Mouse (Mus musculus) neural tube, embryonic 11.5 days (tissue): ENCODE data around the gene Dll4. TPM values are rescaled to one million over a fixed set of nuclear protein-coding genes. Genes with fewer than 3 reads are reported as not detected.

Experiments
- ATAC-seq: fragments of 200-750 bp; cut with Nextera tagmentation; 2 replicates; pipeline ENCODE4 v1.8.0; 2017; ENCODE audit warnings: moderate number of reproducible peaks, mild to moderate bottlenecking, moderate TSS enrichment, moderate library complexity; ENCODE audit not compliant: insufficient read depth, low FRiP score, low TSS enrichment
- DNase-seq: peaks from one replicate; pipeline ENCODE4 v3.0.0-alpha.2; 2015; ENCODE audit warnings: low spot score
- H3K27ac ChIP-seq: fragments of 300-500 bp; sonication (generic); 2 replicates; pipeline ENCODE4 v1.5.1; 2014; ENCODE audit warnings: low read depth, mild to moderate bottlenecking, low read length
- H3K27me3 ChIP-seq: fragments of 300-500 bp; sonication (generic); 2 replicates; pipeline ENCODE4 v1.6.1; 2014; ENCODE audit warnings: mild to moderate bottlenecking, low read length, mixed read lengths; ENCODE audit not compliant: control insufficient read depth, insufficient read depth
- H3K36me3 ChIP-seq: fragments of 300-500 bp; sonication (generic); 2 replicates; pipeline ENCODE4 v1.6.1; 2014; ENCODE audit warnings: mild to moderate bottlenecking, low read length, moderate library complexity, mixed read lengths; ENCODE audit not compliant: control insufficient read depth, insufficient read depth
- H3K4me1 ChIP-seq: fragments of 300-500 bp; sonication (generic); 2 replicates; pipeline ENCODE4 v1.6.1; 2014; ENCODE audit warnings: low read length, mixed read lengths; ENCODE audit not compliant: control insufficient read depth, insufficient read depth
- H3K4me2 ChIP-seq: fragments of 300-500 bp; sonication (generic); 2 replicates; pipeline ENCODE4 v1.6.1; 2014; ENCODE audit warnings: low read depth, mild to moderate bottlenecking, moderate library complexity
- H3K4me3 ChIP-seq: fragments of 300-500 bp; sonication (generic); 2 replicates; pipeline ENCODE4 v1.5.1; 2014; ENCODE audit warnings: low read depth, low read length
- H3K9ac ChIP-seq: fragments of 300-500 bp; sonication (generic); 2 replicates; pipeline ENCODE4 v1.6.1; 2014; ENCODE audit warnings: mild to moderate bottlenecking, low read length
- H3K9me3 ChIP-seq: fragments of 300-500 bp; sonication (generic); 2 replicates; pipeline ENCODE4 v1.6.1; 2016; ENCODE audit warnings: low read length; ENCODE audit not compliant: control insufficient read depth
- WGBS: fragments of 180-500 bp; shearing (Covaris S2); extraction: QIAGEN DNeasy Blood & Tissue Kit; methylation state at CpG from one replicate; pipeline ENCODE4 v1.1.7; 2014; 5-methylcytosine and 5-hydroxymethylcytosine counted together
- polyA plus RNA-seq: library from polyadenylated mRNA; unstranded; fragments of >200 nt; fragmentation: Nextera tagmentation; extraction: Ambion mirVana; gene quantifications from 2 replicates; pipeline ENCODE4 v1.2.1, GENCODE M21; 2014

The Dll4 gene
- polyA plus RNA-seq, 1 experiment from 2014 or later = 3.8 TPM

GRCm38 (mm10) chr2:119299981-119300818 is 25.4 kb upstream of the Dll4 start:
- H3K4me3 ChIP-seq = no peak overlapping the region

GRCm38 (mm10) chr2:119300819-119301493 is 24.6 kb upstream of the Dll4 start:
- H3K4me1 ChIP-seq = peaks cover 5% of the 10 kb centered on the region; the same call in 1 of the 2 replicates
- H3K27ac ChIP-seq = no peak overlapping the region
- H3K4me2 ChIP-seq = no peak overlapping the region
- H3K4me3 ChIP-seq = no peak overlapping the region
- 0 out of 2 replicates have a peak, but pooled peaks cover 4% of the 10 kb centered on the region for H3K36me3 ChIP-seq
- DNase-seq (no peak), ATAC-seq (no peak; the same call in 1 of the 2 replicates)
- no peaks in the 10 kb centered on the region for H3K9me3 ChIP-seq
- no peak overlapping the region for H3K9ac ChIP-seq
- no peaks in the 10 kb centered on the region for H3K27me3 ChIP-seq
- 50% methylated on average over 7 of the region's 7 CpGs for WGBS

More at GRCm38 (mm10) chr2:119299981-119300818, 25.4 kb upstream of the Dll4 start:
- Histone ChIP-seq H3K4me2 (peak overlapping the region; percentile 32), H3K9ac (0 out of 2 replicates have a peak overlapping the region, but pooled peaks have one; percentile 11), H3K27ac (peak overlapping the region; percentile 60; the same call in 1 of the 2 replicates), H3K9me3 (no peaks in the 10 kb centered on the region), H3K36me3 (0 out of 2 replicates have a peak, but pooled peaks cover 4% of the 10 kb centered on the region), H3K4me1 (peaks cover 5% of the 10 kb centered on the region; the same call in 1 of the 2 replicates), H3K27me3 (no peaks in the 10 kb centered on the region)
- 8% methylated on average over 13 of the region's 15 CpGs for WGBS
- DNase-seq (peak; percentile 84), ATAC-seq (peak; percentile 81)

GRCm38 (mm10) chr2:119302876-119303275 is 22.7 kb upstream of the Dll4 start:
- Histone ChIP-seq H3K4me2 (no peak overlapping the region), H3K27ac (no peak overlapping the region), H3K36me3 (0 out of 2 replicates have a peak, but pooled peaks cover 2% of the 10 kb centered on the region), H3K9ac (no peak overlapping the region), H3K27me3 (no peaks in the 10 kb centered on the region), H3K4me3 (no peak overlapping the region), H3K4me1 (peaks cover 5% of the 10 kb centered on the region; the same call in 1 of the 2 replicates), H3K9me3 (no peaks in the 10 kb centered on the region)
- no peak for DNase-seq
- no peak for ATAC-seq
- WGBS = 64% methylated on average over 6 of the region's 6 CpGs

- Histone ChIP-seq H3K9ac (no peak overlapping the region), H3K36me3 (no peaks in the 10 kb centered on the region), H3K4me3 (no peak overlapping the region), H3K4me1 (peaks cover 5% of the 10 kb centered on the region; the same call in 1 of the 2 replicates), H3K27ac (no peak overlapping the region), H3K9me3 (no peaks in the 10 kb centered on the region), H3K27me3 (no peaks in the 10 kb centered on the region), H3K4me2 (no peak overlapping the region)
- no peak for DNase-seq
- ATAC-seq = no peak
- WGBS = 56% methylated on average over 3 of the region's 3 CpGs
These were observed 21.2 kb upstream of the Dll4 start for GRCm38 (mm10) chr2:119304391-119304790.

- peaks cover 5% of the 10 kb centered on the region; the same call in 1 of the 2 replicates for H3K4me1 ChIP-seq
- WGBS = 15% methylated on average over 3 of the region's 3 CpGs
These were observed 20.8 kb upstream of the Dll4 start for GRCm38 (mm10) chr2:119304798-119305208.

GRCm38 (mm10) chr2:119311544-119311943 is 14.0 kb upstream of the Dll4 start:
- H3K27me3 ChIP-seq = no peaks in the 10 kb centered on the region
- WGBS = 49% methylated on average over 12 of the region's 12 CpGs
- H3K36me3 ChIP-seq = no peaks in the 10 kb centered on the region
- ATAC-seq (no peak), DNase-seq (no peak)
- no peak overlapping the region for H3K4me2 ChIP-seq
- H3K9ac ChIP-seq = no peak overlapping the region
- no peaks in the 10 kb centered on the region for H3K4me1 ChIP-seq
- no peak overlapping the region for H3K4me3 ChIP-seq
- H3K27ac ChIP-seq = no peak overlapping the region
- no peaks in the 10 kb centered on the region for H3K9me3 ChIP-seq

More at GRCm38 (mm10) chr2:119304798-119305208, 20.8 kb upstream of the Dll4 start:
- ATAC-seq (peak; percentile 59; the same call in 1 of the 2 replicates), DNase-seq (peak; percentile 49)
- H3K27me3 ChIP-seq = no peaks in the 10 kb centered on the region
- H3K36me3 ChIP-seq = no peaks in the 10 kb centered on the region
- H3K4me2 ChIP-seq = no peak overlapping the region
- no peaks in the 10 kb centered on the region for H3K9me3 ChIP-seq
- 0 out of 2 replicates have a peak overlapping the region, but pooled peaks have one; percentile 11 for H3K9ac ChIP-seq
- H3K27ac ChIP-seq = no peak overlapping the region
- H3K4me3 ChIP-seq = no peak overlapping the region

- DNase-seq (no peak), ATAC-seq (no peak)
- Histone ChIP-seq H3K9ac (no peak overlapping the region), H3K4me1 (no peaks in the 10 kb centered on the region), H3K4me2 (no peak overlapping the region), H3K36me3 (no peaks in the 10 kb centered on the region), H3K27me3 (no peaks in the 10 kb centered on the region), H3K27ac (no peak overlapping the region), H3K4me3 (no peak overlapping the region), H3K9me3 (no peaks in the 10 kb centered on the region)
- WGBS = 7% methylated on average over 2 of the region's 2 CpGs
These were observed 13.1 kb upstream of the Dll4 start for GRCm38 (mm10) chr2:119312380-119312958.

- Histone ChIP-seq H3K9ac (no peak overlapping the region), H3K27me3 (peaks cover 6% of the 10 kb centered on the region), H3K4me3 (no peak overlapping the region), H3K4me1 (no peaks in the 10 kb centered on the region), H3K27ac (no peak overlapping the region), H3K9me3 (no peaks in the 10 kb centered on the region), H3K36me3 (no peaks in the 10 kb centered on the region), H3K4me2 (no peak overlapping the region)
- no peak for DNase-seq
- no peak for ATAC-seq
- WGBS = 25% methylated on average over 10 of the region's 10 CpGs
These were observed 11.7 kb upstream of the Dll4 start for GRCm38 (mm10) chr2:119313780-119314479.
